Mouse (Mus musculus) lung, adult 2 months (tissue): ENCODE data around the gene Fam114a2. TPM values are rescaled to one million over a fixed set of nuclear protein-coding genes. Genes with fewer than 3 reads are reported as not detected.
A peak's percentile ranks its signal among the peaks of the same experiment; 100 is the strongest.

Source experiments
- DNase-seq: peaks from one replicate; pipeline ENCODE4 v3.0.0; 2022
- H3K4me1 ChIP-seq: fragments of 200-500 bp; 2 replicates; pipeline ENCODE4 v1.6.1; 2011; ENCODE audit warnings: low read length; ENCODE audit not compliant: control insufficient read depth, insufficient read depth
- H3K4me3 ChIP-seq: fragments of 200-500 bp; replicated peaks from 2 replicates; pipeline ENCODE3; 2011; ENCODE audit warnings: low read depth, mild to moderate bottlenecking, control low read depth, low read length; ENCODE audit errors: extremely low read depth
- CTCF ChIP-seq: fragments of 200-500 bp; IDR thresholded peaks from 2 replicates; pipeline ENCODE4 v1.5.1; 2011; ENCODE audit warnings: mild to moderate bottlenecking, low read length, control low read depth; ENCODE audit not compliant: insufficient read depth
- POLR2A ChIP-seq: fragments of 200-500 bp; IDR thresholded peaks from 2 replicates; pipeline ENCODE4 v1.6.1; 2011; ENCODE audit warnings: low read depth, mild to moderate bottlenecking, control low read depth, low read length, borderline replicate concordance; ENCODE audit errors: extremely low read depth
- WGBS: fragments of 180-500 bp; shearing (Covaris S2); methylation state at CpG from one replicate; pipeline ENCODE4 v1.1.7; 2018; 5-methylcytosine and 5-hydroxymethylcytosine counted together
- polyA plus RNA-seq: library from polyadenylated mRNA; depleted of rRNA; stranded (reverse); fragments of >200 nt; gene quantifications from 2 replicates; pipeline ENCODE4 v1.2.3, GENCODE M21; 2012; rRNA removed

The Fam114a2 gene
- polyA plus RNA-seq, 1 experiment = 30.6 TPM

DNA sequence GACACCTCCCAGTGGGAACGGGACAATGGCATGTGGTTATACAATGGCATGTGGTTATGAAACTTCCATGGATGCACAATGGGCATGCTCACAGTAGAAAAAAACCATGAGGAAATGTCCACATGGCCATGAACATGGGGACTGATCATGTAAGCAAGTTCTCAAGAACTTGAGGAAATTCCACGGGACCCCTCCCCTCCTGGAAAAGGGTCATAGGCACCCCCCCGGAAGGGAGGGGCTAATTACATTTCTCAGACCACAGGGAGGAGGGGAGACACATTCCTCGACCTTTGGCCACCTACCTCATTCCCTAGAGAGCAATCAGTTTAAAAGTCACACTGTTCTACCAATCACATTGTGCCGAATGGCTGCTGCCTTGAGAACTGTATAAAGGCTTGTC, 64.0 kb downstream of the Fam114a2 start:
- Histone ChIP-seq H3K4me1 (no peaks in the 10 kb centered on the region), H3K4me3 (no peak overlapping the region)
- DNase-seq = no peak
- 33% methylated on average over 5 of the region's 5 CpGs for WGBS
- TF ChIP-seq POLR2A (no peak), CTCF (no peak)

DNA sequence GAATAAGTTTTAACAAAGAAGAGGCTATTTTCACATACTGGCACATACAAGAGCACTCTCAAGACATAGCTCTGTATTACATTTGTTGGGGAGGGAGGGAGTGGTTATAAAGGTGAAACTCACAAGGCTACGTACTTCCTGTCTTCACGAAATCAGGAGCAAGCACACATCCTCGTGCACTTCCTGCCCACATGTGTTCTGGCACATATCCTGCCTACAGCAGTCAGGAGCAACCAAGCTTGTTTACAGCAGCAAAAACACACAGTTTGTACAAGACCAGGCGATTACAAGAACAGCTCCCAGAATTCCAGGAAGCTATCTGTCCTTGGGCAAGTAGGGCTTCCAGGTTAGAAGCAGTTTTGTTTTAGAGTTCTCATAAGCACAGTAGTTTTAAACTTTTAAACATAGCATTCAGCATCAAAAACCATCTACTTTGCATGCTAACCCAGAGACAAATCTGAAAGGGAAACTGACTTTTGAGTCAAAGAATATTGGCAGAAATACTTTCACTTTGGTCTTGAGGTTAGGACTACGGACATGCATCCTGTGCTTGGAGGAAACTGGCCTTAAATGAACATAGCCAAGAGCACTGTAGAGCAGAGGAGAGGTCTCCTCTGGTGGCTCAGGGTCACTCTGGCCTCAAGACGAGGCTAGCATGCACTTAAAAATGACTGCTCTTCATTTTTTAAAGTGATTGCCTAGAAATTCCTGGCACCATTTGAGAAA, 73.0 kb downstream of the Fam114a2 start:
- 27% methylated on average over 6 of the region's 6 CpGs for WGBS
- Histone ChIP-seq H3K4me1 (peaks cover 3% of the 10 kb centered on the region; the same call in 1 of the 2 replicates), H3K4me3 (no peak overlapping the region)
- no peak for DNase-seq
- no peak for TF ChIP-seq CTCF
- TF ChIP-seq POLR2A = peak; percentile 26; the same call in 1 of the 2 replicates

DNA sequence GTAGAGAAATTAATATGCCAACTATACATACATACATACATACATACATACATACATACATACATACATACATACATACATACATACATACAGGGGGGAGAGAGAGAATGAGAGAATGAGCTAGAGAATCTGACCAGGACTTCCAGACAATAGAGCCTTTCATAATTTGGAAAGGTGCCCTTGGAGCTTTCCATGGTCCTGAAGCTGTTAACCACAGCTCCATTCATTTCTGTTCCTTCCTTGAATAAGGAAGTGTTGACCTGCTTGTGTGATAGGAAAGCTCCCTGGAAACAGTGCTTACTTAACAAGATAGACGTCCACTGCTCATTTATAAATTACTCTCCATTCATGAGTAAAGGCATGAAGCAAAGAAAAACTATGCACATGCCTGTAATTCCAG, 84.3 kb downstream of the Fam114a2 start:
- WGBS = 4% methylated on average over 1 of the region's 1 CpGs
- TF ChIP-seq POLR2A (no peak), CTCF (no peak)
- Histone ChIP-seq H3K4me3 (no peak overlapping the region), H3K4me1 (no peaks in the 10 kb centered on the region)
- no peak for DNase-seq

Other genes with a start within 250 kb of the Fam114a2 start
- gene Mfap3, start within 50 bp of the Fam114a2 start, polyA plus RNA-seq = 10.3 and 11.0 TPM in 2 replicates
- 6.4 and 8.1 TPM in 2 replicates for gene Galnt10, start 126.8 kb upstream of the Fam114a2 start, polyA plus RNA-seq